Mouse (Mus musculus) gastrocnemius, adult 18-20 months (tissue): ENCODE data around the gene Plekhb2. TPM values are rescaled to one million over a fixed set of nuclear protein-coding genes. Genes with fewer than 3 reads are reported as not detected.

Experiments used
- DNase-seq: peaks from one replicate; pipeline ENCODE4 v3.0.0; 2021; ENCODE audit warnings: low spot score
- long read RNA-seq, 2 experiments: library from polyadenylated mRNA; stranded (forward); transcript quantifications; one replicate each; pipeline ENCODE4 v2.0.0; 2021
- total RNA-seq, 2 experiments: library from RNA; stranded (reverse); gene quantifications; 2 replicates each; pipeline ENCODE4 v1.2.3; 2021

The Plekhb2 gene
- total RNA-seq, result 10 to 100 TPM; 49.8 to 62.4 TPM
- long read RNA-seq, experiment 1, transcript Plekhb2-201 (8 exons, 3,279 nt), result major isoform, 118 of 138 reads
- long read RNA-seq, experiment 1, partial matches to known transcripts, result 7 of 138 reads
- long read RNA-seq, experiment 1, other reads (novel, unspliced or antisense), result 13 of 138 reads
- long read RNA-seq, experiment 2, transcript Plekhb2-201 (8 exons, 3,279 nt), result major isoform, 78 of 106 reads
- long read RNA-seq, experiment 2, partial matches to known transcripts, result 3 of 106 reads
- long read RNA-seq, experiment 2, other reads (novel, unspliced or antisense), result 25 of 106 reads

GRCm38 (mm10) chr1:34849745-34850342 is at the start of gene Plekhb2:
Gene Plekhb2, plus strand, starts transcription at chr1:34849976.
- DNase-seq, result peak; percentile 87

DNA sequence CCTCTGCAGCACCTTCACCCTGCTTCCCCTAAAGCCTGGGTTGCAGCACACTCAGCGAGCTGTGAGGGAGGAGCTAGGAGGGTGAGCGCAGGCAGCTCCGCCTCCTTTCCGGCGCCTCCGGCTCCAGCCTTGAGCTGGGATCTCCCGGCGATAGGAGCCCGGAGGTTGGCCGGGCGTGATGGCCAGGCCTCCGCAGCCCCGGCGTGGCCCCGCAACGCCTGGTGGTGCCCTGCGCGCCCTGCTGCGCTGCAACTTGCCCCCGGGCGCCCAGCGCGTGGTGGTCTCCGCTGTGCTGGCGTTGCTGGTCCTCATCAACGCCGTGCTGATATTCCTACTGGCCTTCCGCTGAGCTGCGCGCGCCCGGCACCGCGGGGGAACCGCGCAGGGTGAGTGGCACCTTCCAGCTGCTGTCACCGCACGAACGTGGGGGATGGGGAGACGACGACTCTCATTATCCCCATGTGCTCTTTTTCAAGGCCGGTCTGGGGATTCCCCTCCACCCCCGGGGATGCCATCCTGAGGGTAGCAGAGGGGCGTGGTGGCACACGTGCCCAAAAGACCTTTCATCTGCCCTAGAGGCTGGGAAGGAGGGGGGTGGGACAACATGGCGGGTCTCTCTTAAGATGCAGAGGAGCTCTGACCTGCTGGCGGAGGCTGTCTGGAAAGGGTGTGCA is 48.0 kb upstream of the Plekhb2 start:
- peak; percentile 49 for DNase-seq

DNA sequence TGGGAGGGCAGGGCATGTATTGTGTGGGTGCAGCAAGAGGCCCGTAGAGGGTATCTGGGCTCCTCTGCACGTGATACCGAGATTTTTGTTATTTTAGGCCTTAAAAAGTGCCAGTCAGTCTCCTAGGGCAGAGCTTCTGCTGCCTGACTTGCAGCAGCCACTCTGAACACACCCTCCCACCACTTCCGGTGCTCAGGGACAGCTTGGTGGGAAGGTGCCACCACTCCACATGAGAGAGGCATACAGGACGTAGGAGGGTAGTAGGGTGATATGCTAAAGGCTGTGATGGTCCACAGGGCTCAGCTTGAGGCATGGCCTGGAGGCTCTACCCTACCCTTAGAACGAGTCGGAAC is 47.5 kb upstream of the Plekhb2 start:
- no peak for DNase-seq

- no peak for DNase-seq
These were observed 44.9 kb upstream of the Plekhb2 start for GRCm38 (mm10) chr1:34804863-34805262.

- DNase-seq, result no peak
These were observed 43.8 kb upstream of the Plekhb2 start for GRCm38 (mm10) chr1:34805931-34806520.

DNA sequence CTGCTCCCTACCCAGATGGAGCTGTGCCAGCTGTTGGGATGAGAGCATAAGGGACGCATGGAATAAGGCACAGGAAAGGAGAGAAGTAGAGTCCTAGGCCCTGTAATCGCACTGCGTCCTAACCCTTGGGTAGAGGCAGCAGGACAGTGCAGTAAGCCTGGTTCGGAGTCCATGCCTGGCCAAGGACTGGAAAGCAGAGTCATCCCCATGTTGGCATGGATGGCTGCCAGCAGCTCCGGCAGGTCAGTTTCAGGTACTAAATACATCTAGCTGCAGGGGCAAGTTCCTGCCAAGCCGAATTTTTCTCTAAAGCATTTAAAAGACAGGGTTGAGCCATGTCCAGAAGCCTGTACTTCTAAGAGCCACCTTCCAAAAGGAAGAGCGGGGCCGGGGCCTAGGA is 41.3 kb upstream of the Plekhb2 start:
- DNase-seq, result no peak

DNA sequence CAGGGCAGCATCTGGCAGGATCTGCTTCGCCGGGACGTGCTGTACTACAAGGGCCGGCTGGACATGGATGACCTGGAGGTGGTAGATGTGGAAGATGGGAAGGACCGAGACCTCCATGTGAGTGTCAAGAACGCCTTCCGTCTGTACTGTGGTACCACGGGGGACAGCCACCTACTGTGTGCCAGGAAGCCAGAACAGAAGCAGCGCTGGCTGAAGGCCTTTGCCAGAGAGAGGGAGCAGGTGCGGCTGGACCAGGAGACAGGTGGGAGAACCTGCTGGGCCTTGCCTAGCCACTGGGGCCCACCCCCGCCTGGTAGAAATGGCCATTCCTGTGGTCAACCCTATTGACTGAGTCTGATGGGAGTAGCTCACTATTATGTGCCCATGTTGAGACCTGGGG is 39.5 kb upstream of the Plekhb2 start:
- DNase-seq, result no peak

DNA sequence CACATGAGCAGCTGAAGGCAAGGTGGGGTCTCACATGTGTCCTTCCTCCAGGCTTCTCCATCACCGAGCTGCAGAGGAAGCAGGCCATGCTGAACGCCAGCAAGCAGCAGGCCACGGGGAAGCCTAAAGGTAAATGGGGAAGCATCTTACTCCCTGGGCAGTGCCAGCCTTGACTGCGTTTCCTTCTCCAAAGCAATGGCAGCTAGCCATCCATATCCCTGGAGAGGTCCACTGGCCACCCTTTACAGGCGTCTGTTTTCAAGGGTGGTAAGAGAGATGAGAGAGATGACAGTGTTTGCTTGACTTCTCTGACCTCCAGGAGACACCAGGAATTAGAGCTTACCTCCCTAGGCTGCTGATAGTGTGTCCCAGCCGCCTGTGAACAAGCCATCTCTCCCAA is 38.7 kb upstream of the Plekhb2 start:
- no peak for DNase-seq

GRCm38 (mm10) chr1:34811581-34811980 is 38.2 kb upstream of the Plekhb2 start:
- no peak for DNase-seq

GRCm38 (mm10) chr1:34812407-34813247 is 37.1 kb upstream of the Plekhb2 start:
- no peak for DNase-seq

DNA sequence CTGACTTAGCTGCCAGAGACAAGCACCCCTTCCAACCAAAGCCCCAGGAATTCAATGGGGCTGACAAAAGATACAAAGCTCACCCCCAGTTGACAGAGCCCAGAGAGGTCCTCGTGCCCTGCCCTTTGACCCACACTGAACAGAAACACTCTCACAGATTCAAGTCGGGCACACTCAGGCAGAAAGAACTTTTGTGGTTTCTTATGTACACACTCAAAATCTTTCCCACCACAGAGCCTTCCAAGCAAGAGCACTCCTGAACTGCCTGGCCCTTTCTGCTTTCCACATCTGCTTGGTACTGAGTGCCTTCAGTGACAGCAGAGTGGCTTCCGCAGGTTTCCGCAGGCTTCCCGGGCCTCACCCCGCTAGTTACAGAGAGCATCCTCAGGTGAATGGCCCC is 33.9 kb upstream of the Plekhb2 start:
- no peak for DNase-seq

GRCm38 (mm10) chr1:34819225-34819910 is 30.4 kb upstream of the Plekhb2 start:
- no peak for DNase-seq

DNA sequence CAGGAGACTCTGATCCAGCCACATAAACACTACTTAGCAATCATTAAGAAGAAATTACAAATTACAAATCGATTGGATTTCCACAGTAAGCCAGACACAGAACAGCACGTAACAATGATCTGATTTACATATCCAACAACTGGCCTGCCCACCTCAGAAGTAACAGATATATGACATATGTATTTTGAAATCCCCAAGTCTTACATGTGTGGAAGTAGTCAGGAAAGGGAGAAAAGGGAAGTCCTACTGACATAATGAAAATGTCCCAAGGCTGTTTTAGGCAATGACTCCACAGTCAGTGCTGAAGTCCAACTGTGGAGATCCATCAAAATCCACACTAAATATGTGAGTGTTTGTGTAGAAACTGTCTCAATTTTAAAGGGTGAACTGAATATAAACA is 28.4 kb upstream of the Plekhb2 start:
- no peak for DNase-seq

DNA sequence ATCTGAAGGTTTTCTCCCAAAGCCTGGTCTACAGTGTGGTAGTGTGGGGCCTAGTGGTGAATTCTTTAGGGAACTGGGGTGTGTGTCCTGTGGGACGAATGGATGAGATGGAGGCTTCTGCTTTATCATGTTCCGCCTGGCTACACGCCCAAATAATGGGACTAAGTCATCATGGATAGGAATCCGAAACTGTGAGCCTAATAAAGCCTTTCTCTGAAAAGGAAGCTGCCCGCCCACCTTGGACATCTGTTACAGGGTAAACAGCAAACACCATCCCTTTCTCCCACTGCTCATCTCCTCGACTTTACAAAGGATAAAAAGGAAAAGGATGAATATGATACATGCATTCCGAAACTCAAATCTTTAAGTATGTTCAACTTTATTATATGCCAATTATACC is 27.8 kb upstream of the Plekhb2 start:
- no peak for DNase-seq

DNA sequence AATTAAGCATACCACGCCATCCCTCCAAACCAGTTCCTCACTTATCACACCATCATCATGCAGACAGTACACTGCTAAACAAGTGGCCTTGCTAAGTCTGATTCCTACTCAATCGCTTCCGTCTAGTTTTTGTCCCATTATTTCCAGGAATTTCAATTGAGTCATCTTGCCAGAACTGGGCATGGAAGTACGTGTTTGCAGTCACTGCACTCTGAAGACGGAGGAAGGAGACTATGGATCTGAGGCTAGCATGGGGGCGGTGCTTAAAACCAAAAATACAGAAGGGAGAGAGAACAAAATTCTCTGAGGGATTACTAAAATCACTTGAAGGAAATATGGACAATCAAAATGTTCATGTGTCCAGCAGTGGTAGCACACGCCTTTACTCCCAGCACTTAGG is 27.0 kb upstream of the Plekhb2 start:
- DNase-seq, result no peak

DNA sequence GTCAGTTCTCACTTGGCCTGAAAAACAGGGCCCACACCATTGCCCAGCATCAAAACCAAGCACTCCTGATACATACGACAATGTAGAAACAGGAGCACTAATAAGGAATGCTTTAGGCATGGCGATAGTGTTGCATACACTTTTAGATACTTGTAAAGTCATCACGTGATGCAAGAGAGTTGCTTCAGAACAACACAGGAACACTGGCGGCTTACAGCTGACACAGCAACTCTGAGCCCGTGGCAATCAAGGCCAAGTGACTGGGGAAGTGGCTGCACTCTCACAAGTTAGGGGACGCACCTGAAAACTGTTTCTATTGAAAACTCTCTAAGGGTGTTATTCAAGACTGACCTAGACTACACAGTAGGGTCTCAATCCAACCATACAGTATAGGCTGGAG is 26.4 kb upstream of the Plekhb2 start:
- no peak for DNase-seq

- no peak for DNase-seq
These were observed 25.6 kb upstream of the Plekhb2 start for GRCm38 (mm10) chr1:34824208-34824607.

- DNase-seq, result no peak
These were observed 23.9 kb upstream of the Plekhb2 start for GRCm38 (mm10) chr1:34825909-34826308.

GRCm38 (mm10) chr1:34827900-34828299 is 21.9 kb upstream of the Plekhb2 start:
- peak; percentile 55 for DNase-seq

- peak; percentile 54 for DNase-seq
These were observed 21.1 kb upstream of the Plekhb2 start for GRCm38 (mm10) chr1:34828528-34829294.
